Mouse (Mus musculus): Measurements from ENCODE around the gene Rimbp2. TPM values are rescaled to one million over a fixed set of nuclear protein-coding genes. Genes with fewer than 3 reads are reported as not detected.

Gene Rimbp2
- polyA plus RNA-seq, 1 experiment from 2014 or later, result 0.98 TPM

GRCm38 (mm10) chr5:128917116-128917959, 35.9 kb downstream of the Rimbp2 start:
- H3K4me2 ChIP-seq (replicated peaks), result no peak overlapping the region
- ATAC-seq, result peak; percentile 49
- 6% methylated on average over 10 of the region's 10 CpGs for WGBS
- H3K27ac ChIP-seq, result no peak overlapping the region
- H3K9me3 ChIP-seq, result no peaks in the 10 kb centered on the region
- no peak overlapping the region for H3K4me3 ChIP-seq (replicated peaks)
- no peaks in the 10 kb centered on the region for H3K27me3 ChIP-seq (replicated peaks)
- H3K4me1 ChIP-seq (replicated peaks), result 0 out of 2 replicates have a peak, but pooled peaks cover 4% of the 10 kb centered on the region
- no peak overlapping the region for H3K9ac ChIP-seq
- no peaks in the 10 kb centered on the region for H3K36me3 ChIP-seq

GRCm38 (mm10) chr5:128913820-128914219, 39.5 kb downstream of the Rimbp2 start:
- H3K4me2 ChIP-seq (replicated peaks), result no peak overlapping the region
- H3K36me3 ChIP-seq, result no peaks in the 10 kb centered on the region
- no peaks in the 10 kb centered on the region for H3K27me3 ChIP-seq (replicated peaks)
- no peak for ATAC-seq
- 75% methylated on average over 3 of the region's 3 CpGs for WGBS
- H3K27ac ChIP-seq, result no peak overlapping the region
- 0 out of 2 replicates have a peak, but pooled peaks cover 4% of the 10 kb centered on the region for H3K4me1 ChIP-seq (replicated peaks)
- no peaks in the 10 kb centered on the region for H3K9me3 ChIP-seq
- H3K4me3 ChIP-seq (replicated peaks), result no peak overlapping the region
- H3K9ac ChIP-seq, result no peak overlapping the region

GRCm38 (mm10) chr5:128912374-128912773, 40.9 kb downstream of the Rimbp2 start:
- ATAC-seq, result no peak
- H3K36me3 ChIP-seq, result no peaks in the 10 kb centered on the region
- no peaks in the 10 kb centered on the region for H3K9me3 ChIP-seq
- 0 out of 2 replicates have a peak, but pooled peaks cover 4% of the 10 kb centered on the region for H3K4me1 ChIP-seq (replicated peaks)
- H3K4me2 ChIP-seq (replicated peaks), result no peak overlapping the region
- 91% methylated on average over 3 of the region's 3 CpGs for WGBS
- no peak overlapping the region for H3K27ac ChIP-seq
- H3K9ac ChIP-seq, result no peak overlapping the region
- H3K27me3 ChIP-seq (replicated peaks), result no peaks in the 10 kb centered on the region
- no peak overlapping the region for H3K4me3 ChIP-seq (replicated peaks)

GRCm38 (mm10) chr5:128911593-128911992, 41.7 kb downstream of the Rimbp2 start:
- ATAC-seq, result no peak
- no peaks in the 10 kb centered on the region for H3K27me3 ChIP-seq (replicated peaks)
- H3K4me1 ChIP-seq (replicated peaks), result no peaks in the 10 kb centered on the region
- no peak overlapping the region for H3K9ac ChIP-seq
- no peak overlapping the region for H3K27ac ChIP-seq
- H3K4me3 ChIP-seq (replicated peaks), result no peak overlapping the region
- no peaks in the 10 kb centered on the region for H3K36me3 ChIP-seq
- 74% methylated on average over 8 of the region's 9 CpGs for WGBS
- no peak overlapping the region for H3K4me2 ChIP-seq (replicated peaks)
- no peaks in the 10 kb centered on the region for H3K9me3 ChIP-seq

GRCm38 (mm10) chr5:128904113-128904512, 49.2 kb downstream of the Rimbp2 start:
- no peaks in the 10 kb centered on the region for H3K4me1 ChIP-seq (replicated peaks)
- H3K4me2 ChIP-seq (replicated peaks), result no peak overlapping the region
- H3K27ac ChIP-seq, result no peak overlapping the region
- H3K36me3 ChIP-seq, result no peaks in the 10 kb centered on the region
- no peak overlapping the region for H3K9ac ChIP-seq
- no peaks in the 10 kb centered on the region for H3K27me3 ChIP-seq (replicated peaks)
- peak; percentile 75 for ATAC-seq
- H3K4me3 ChIP-seq (replicated peaks), result no peak overlapping the region
- 9% methylated on average over 5 of the region's 5 CpGs for WGBS
- no peaks in the 10 kb centered on the region for H3K9me3 ChIP-seq

GRCm38 (mm10) chr5:128903120-128903519, 50.2 kb downstream of the Rimbp2 start:
- H3K27me3 ChIP-seq (replicated peaks), result no peaks in the 10 kb centered on the region
- 40% methylated on average over 12 of the region's 12 CpGs for WGBS
- peak; percentile 31; the same call in 1 of the 2 replicates for ATAC-seq
- no peak overlapping the region for H3K4me2 ChIP-seq (replicated peaks)
- H3K4me1 ChIP-seq (replicated peaks), result no peaks in the 10 kb centered on the region
- no peak overlapping the region for H3K4me3 ChIP-seq (replicated peaks)
- H3K27ac ChIP-seq, result no peak overlapping the region
- H3K9me3 ChIP-seq, result no peaks in the 10 kb centered on the region
- H3K9ac ChIP-seq, result no peak overlapping the region
- no peaks in the 10 kb centered on the region for H3K36me3 ChIP-seq

- no peaks in the 10 kb centered on the region for H3K4me1 ChIP-seq (replicated peaks)
- H3K36me3 ChIP-seq, result no peaks in the 10 kb centered on the region
- no peak for ATAC-seq
- H3K4me3 ChIP-seq (replicated peaks), result no peak overlapping the region
- WGBS, result 47% methylated on average over 13 of the region's 13 CpGs
- no peaks in the 10 kb centered on the region for H3K27me3 ChIP-seq (replicated peaks)
- no peak overlapping the region for H3K27ac ChIP-seq
- no peaks in the 10 kb centered on the region for H3K9me3 ChIP-seq
- no peak overlapping the region for H3K4me2 ChIP-seq (replicated peaks)
- no peak overlapping the region for H3K9ac ChIP-seq
Measured at GRCm38 (mm10) chr5:128899971-128900370, 53.3 kb downstream of the Rimbp2 start.

- Histone ChIP-seq H3K9ac (no peak overlapping the region), H3K27me3 (replicated peaks) (no peaks in the 10 kb centered on the region), H3K36me3 (no peaks in the 10 kb centered on the region), H3K27ac (no peak overlapping the region), H3K4me1 (replicated peaks) (no peaks in the 10 kb centered on the region), H3K4me2 (replicated peaks) (no peak overlapping the region), H3K4me3 (replicated peaks) (no peak overlapping the region), H3K9me3 (no peaks in the 10 kb centered on the region)
- 73% methylated on average over 5 of the region's 5 CpGs for WGBS
- ATAC-seq, result no peak
Measured at GRCm38 (mm10) chr5:128894921-128895320, 58.4 kb downstream of the Rimbp2 start.

- H3K27ac ChIP-seq, result no peak overlapping the region
- ATAC-seq, result no peak
- H3K4me1 ChIP-seq (replicated peaks), result 0 out of 2 replicates have a peak, but pooled peaks cover 3% of the 10 kb centered on the region
- H3K4me2 ChIP-seq (replicated peaks), result no peak overlapping the region
- 54% methylated on average over 3 of the region's 3 CpGs for WGBS
- H3K36me3 ChIP-seq, result no peaks in the 10 kb centered on the region
- H3K27me3 ChIP-seq (replicated peaks), result no peaks in the 10 kb centered on the region
- H3K4me3 ChIP-seq (replicated peaks), result no peak overlapping the region
- H3K9ac ChIP-seq, result no peak overlapping the region
- no peaks in the 10 kb centered on the region for H3K9me3 ChIP-seq
Measured at GRCm38 (mm10) chr5:128887546-128887945, 65.7 kb downstream of the Rimbp2 start.

GRCm38 (mm10) chr5:128884320-128884719, 69.0 kb downstream of the Rimbp2 start:
- peak overlapping the region; percentile 18; the same call in 1 of the 2 replicates for H3K27ac ChIP-seq
- ATAC-seq, result peak; percentile 77
- H3K4me1 ChIP-seq (replicated peaks), result 0 out of 2 replicates have a peak, but pooled peaks cover 3% of the 10 kb centered on the region
- no peaks in the 10 kb centered on the region for H3K36me3 ChIP-seq
- 45% methylated on average over 5 of the region's 5 CpGs for WGBS
- H3K9me3 ChIP-seq, result no peaks in the 10 kb centered on the region
- no peak overlapping the region for H3K4me2 ChIP-seq (replicated peaks)
- H3K27me3 ChIP-seq (replicated peaks), result no peaks in the 10 kb centered on the region
- no peak overlapping the region for H3K9ac ChIP-seq
- no peak overlapping the region for H3K4me3 ChIP-seq (replicated peaks)

- H3K9ac ChIP-seq, result no peak overlapping the region
- no peaks in the 10 kb centered on the region for H3K36me3 ChIP-seq
- no peak overlapping the region for H3K27ac ChIP-seq
- H3K4me3 ChIP-seq (replicated peaks), result no peak overlapping the region
- 0 out of 2 replicates have a peak, but pooled peaks cover 5% of the 10 kb centered on the region for H3K4me1 ChIP-seq (replicated peaks)
- H3K27me3 ChIP-seq (replicated peaks), result no peaks in the 10 kb centered on the region
- WGBS, result 28% methylated on average over 3 of the region's 3 CpGs
- H3K9me3 ChIP-seq, result no peaks in the 10 kb centered on the region
- H3K4me2 ChIP-seq (replicated peaks), result no peak overlapping the region
- no peak for ATAC-seq
Measured at GRCm38 (mm10) chr5:128879092-128879491, 74.2 kb downstream of the Rimbp2 start.

- H3K4me2 ChIP-seq (replicated peaks), result no peak overlapping the region
- no peaks in the 10 kb centered on the region for H3K27me3 ChIP-seq (replicated peaks)
- H3K27ac ChIP-seq, result no peak overlapping the region
- no peak overlapping the region for H3K9ac ChIP-seq
- WGBS, result 18% methylated on average over 16 of the region's 16 CpGs
- H3K9me3 ChIP-seq, result no peaks in the 10 kb centered on the region
- 0 out of 2 replicates have a peak, but pooled peaks cover 3% of the 10 kb centered on the region for H3K4me1 ChIP-seq (replicated peaks)
- H3K4me3 ChIP-seq (replicated peaks), result no peak overlapping the region
- no peaks in the 10 kb centered on the region for H3K36me3 ChIP-seq
- ATAC-seq, result no peak
Measured at GRCm38 (mm10) chr5:128877425-128878035, 75.8 kb downstream of the Rimbp2 start.

Data from intestine, embryonic 15.5 days (tissue).